Mouse (Mus musculus) limb, embryonic 12.5 days (tissue): ENCODE data around the gene Coa7. TPM values are rescaled to one million over a fixed set of nuclear protein-coding genes. Genes with fewer than 3 reads are reported as not detected.

ENCODE experiments used
- ATAC-seq: fragments of 200-750 bp; cut with Nextera tagmentation; 2 replicates; pipeline ENCODE4 v1.8.0; 2017; ENCODE audit warnings: low read depth, moderate TSS enrichment; ENCODE audit not compliant: insufficient number of reproducible peaks, insufficient read depth, low FRiP score, low TSS enrichment
- H3K27ac ChIP-seq: fragments of 300-500 bp; sonication (generic); 2 replicates; pipeline ENCODE4 v1.5.1; 2016; ENCODE audit warnings: mild to moderate bottlenecking, moderate library complexity
- H3K27me3 ChIP-seq: fragments of 300-500 bp; sonication (generic); 2 replicates; pipeline ENCODE4 v1.6.1; 2016; ENCODE audit warnings: mild to moderate bottlenecking, moderate library complexity
- H3K36me3 ChIP-seq: fragments of 300-500 bp; sonication (generic); 2 replicates; pipeline ENCODE4 v1.6.1; 2016; ENCODE audit warnings: mild to moderate bottlenecking, moderate library complexity
- H3K4me1 ChIP-seq: fragments of 300-500 bp; sonication (generic); replicated peaks from 2 replicates; pipeline ENCODE4 v1.6.1; 2016
- H3K4me2 ChIP-seq: fragments of 300-500 bp; sonication (generic); 2 replicates; pipeline ENCODE4 v1.6.1; 2016; ENCODE audit warnings: mild to moderate bottlenecking, moderate library complexity
- H3K4me3 ChIP-seq: fragments of 300-500 bp; sonication (generic); replicated peaks from 2 replicates; pipeline ENCODE4 v1.5.1; 2016; ENCODE audit warnings: mild to moderate bottlenecking
- H3K9ac ChIP-seq: fragments of 300-500 bp; sonication (generic); replicated peaks from 2 replicates; pipeline ENCODE4 v1.6.1; 2016; ENCODE audit warnings: mild to moderate bottlenecking, moderate library complexity
- H3K9me3 ChIP-seq: fragments of 300-500 bp; sonication (generic); 2 replicates; pipeline ENCODE4 v1.6.1; 2016; ENCODE audit warnings: mild to moderate bottlenecking, moderate library complexity
- WGBS: fragments of 180-500 bp; shearing (Covaris S2); methylation state at CpG from one replicate; pipeline ENCODE4 v1.1.7; 2016; 5-methylcytosine and 5-hydroxymethylcytosine counted together
- polyA plus RNA-seq: library from polyadenylated mRNA; unstranded; fragments of >200 nt; fragmentation: Nextera tagmentation; extraction: Ambion mirVana; gene quantifications from 2 replicates; pipeline ENCODE4 v1.2.1, GENCODE M21; 2016

Coa7 gene
- polyA plus RNA-seq, 1 experiment from 2014 or later: 50.4 TPM

- Histone ChIP-seq H3K9me3 (no peaks in the 10 kb centered on the region), H3K4me3 (no peak overlapping the region), H3K4me1 (0 out of 2 replicates have a peak, but pooled peaks cover 4% of the 10 kb centered on the region), H3K27ac (no peak overlapping the region), H3K36me3 (no peaks in the 10 kb centered on the region), H3K4me2 (no peak overlapping the region), H3K27me3 (no peaks in the 10 kb centered on the region), H3K9ac (no peak overlapping the region)
- no peak for ATAC-seq
- 78% methylated on average over 7 of the region's 7 CpGs for WGBS
Measured at GRCm38 (mm10) chr4:108320627-108321380, 7.1 kb upstream of the Coa7 start.

- Histone ChIP-seq H3K9me3 (no peaks in the 10 kb centered on the region), H3K4me2 (no peak overlapping the region), H3K36me3 (no peaks in the 10 kb centered on the region), H3K4me3 (no peak overlapping the region), H3K9ac (no peak overlapping the region), H3K27ac (no peak overlapping the region), H3K4me1 (peaks cover 10% of the 10 kb centered on the region; the same call in 1 of the 2 replicates), H3K27me3 (no peaks in the 10 kb centered on the region)
- ATAC-seq: no peak
- 70% methylated on average over 5 of the region's 5 CpGs for WGBS
Measured at GRCm38 (mm10) chr4:108323588-108323987, 4.4 kb upstream of the Coa7 start.

- no peak for ATAC-seq
- H3K9me3 ChIP-seq: no peaks in the 10 kb centered on the region
- peak overlapping the region; percentile 92 for H3K27ac ChIP-seq
- WGBS: 33% methylated on average over 6 of the region's 6 CpGs
- H3K4me3 ChIP-seq: peak overlapping the region; percentile 59
- H3K27me3 ChIP-seq: no peaks in the 10 kb centered on the region
- H3K9ac ChIP-seq: peak overlapping the region; percentile 54; the same call in 1 of the 2 replicates
- peaks cover 14% of the 10 kb centered on the region for H3K36me3 ChIP-seq
- peak overlapping the region; percentile 58 for H3K4me2 ChIP-seq
- peaks cover 11% of the 10 kb centered on the region; the same call in 1 of the 2 replicates for H3K4me1 ChIP-seq
Measured at GRCm38 (mm10) chr4:108327071-108327579, 815 bp upstream of the Coa7 start.

- no peak for ATAC-seq
- 94% methylated on average over 6 of the region's 6 CpGs for whole genome bisulfite sequencing
- Histone ChIP-seq H3K9ac (no peak overlapping the region), H3K4me2 (no peak overlapping the region), H3K4me3 (no peak overlapping the region), H3K27ac (no peak overlapping the region), H3K4me1 (peaks cover 11% of the 10 kb centered on the region; the same call in 1 of the 2 replicates), H3K36me3 (peaks cover 39% of the 10 kb centered on the region), H3K9me3 (no peaks in the 10 kb centered on the region), H3K27me3 (no peaks in the 10 kb centered on the region)
Measured at GRCm38 (mm10) chr4:108329840-108330239, 1.9 kb downstream of the Coa7 start.

- H3K4me2 ChIP-seq: no peak overlapping the region
Measured at GRCm38 (mm10) chr4:108332041-108332440, 4.1 kb downstream of the Coa7 start.

GRCm38 (mm10) chr4:108335413-108335812 is 7.5 kb downstream of the Coa7 start:
- H3K9me3 ChIP-seq: no peaks in the 10 kb centered on the region
- no peak overlapping the region for H3K4me3 ChIP-seq
- peaks cover 78% of the 10 kb centered on the region for H3K36me3 ChIP-seq
- WGBS: 95% methylated on average over 6 of the region's 6 CpGs
- 0 out of 2 replicates have a peak, but pooled peaks cover 5% of the 10 kb centered on the region for H3K4me1 ChIP-seq
- no peak overlapping the region for H3K9ac ChIP-seq
- no peak overlapping the region for H3K27ac ChIP-seq
- H3K4me2 ChIP-seq: no peak overlapping the region
- no peaks in the 10 kb centered on the region for H3K27me3 ChIP-seq
- ATAC-seq: no peak

More at GRCm38 (mm10) chr4:108332041-108332440, 4.1 kb downstream of the Coa7 start:
- Histone ChIP-seq H3K27ac (no peak overlapping the region), H3K4me1 (peaks cover 11% of the 10 kb centered on the region; the same call in 1 of the 2 replicates), H3K9me3 (no peaks in the 10 kb centered on the region), H3K9ac (no peak overlapping the region), H3K36me3 (peaks cover 61% of the 10 kb centered on the region), H3K4me3 (no peak overlapping the region), H3K27me3 (no peaks in the 10 kb centered on the region)
- no peak for ATAC-seq
- 85% methylated on average over 9 of the region's 9 CpGs for WGBS

- Histone ChIP-seq H3K9me3 (no peaks in the 10 kb centered on the region), H3K9ac (no peak overlapping the region), H3K36me3 (peaks cover 80% of the 10 kb centered on the region), H3K4me1 (0 out of 2 replicates have a peak, but pooled peaks cover 5% of the 10 kb centered on the region), H3K27me3 (no peaks in the 10 kb centered on the region), H3K4me2 (no peak overlapping the region), H3K27ac (no peak overlapping the region), H3K4me3 (no peak overlapping the region)
- no peak for ATAC-seq
- 74% methylated on average over 2 of the region's 2 CpGs for WGBS
Measured at GRCm38 (mm10) chr4:108336765-108337164, 8.8 kb downstream of the Coa7 start.

- no peak overlapping the region for H3K4me3 ChIP-seq
- no peak for ATAC-seq
- H3K9me3 ChIP-seq: no peaks in the 10 kb centered on the region
- peaks cover 71% of the 10 kb centered on the region for H3K36me3 ChIP-seq
- no peak overlapping the region for H3K27ac ChIP-seq
- H3K4me1 ChIP-seq: 0 out of 2 replicates have a peak, but pooled peaks cover 5% of the 10 kb centered on the region
- no peak overlapping the region for H3K9ac ChIP-seq
- H3K4me2 ChIP-seq: no peak overlapping the region
- WGBS: 66% methylated on average over 3 of the region's 3 CpGs
- H3K27me3 ChIP-seq: no peaks in the 10 kb centered on the region
Measured at GRCm38 (mm10) chr4:108337817-108338216, 9.9 kb downstream of the Coa7 start.

GRCm38 (mm10) chr4:108338321-108338733 is 10.4 kb downstream of the Coa7 start:
- no peak overlapping the region for H3K27ac ChIP-seq
- no peak overlapping the region for H3K9ac ChIP-seq
- no peaks in the 10 kb centered on the region for H3K9me3 ChIP-seq
- WGBS: 78% methylated on average over 9 of the region's 9 CpGs
- no peak for ATAC-seq
- no peak overlapping the region for H3K4me2 ChIP-seq
- H3K36me3 ChIP-seq: peaks cover 66% of the 10 kb centered on the region
- H3K4me3 ChIP-seq: no peak overlapping the region
- H3K27me3 ChIP-seq: no peaks in the 10 kb centered on the region
- H3K4me1 ChIP-seq: 0 out of 2 replicates have a peak, but pooled peaks cover 5% of the 10 kb centered on the region

- Histone ChIP-seq H3K27ac (no peak overlapping the region; the same call in 1 of the 2 replicates), H3K9ac (no peak overlapping the region), H3K4me1 (peaks cover 7% of the 10 kb centered on the region), H3K9me3 (no peaks in the 10 kb centered on the region), H3K27me3 (no peaks in the 10 kb centered on the region), H3K4me3 (no peak overlapping the region), H3K36me3 (peaks cover 64% of the 10 kb centered on the region), H3K4me2 (no peak overlapping the region)
- ATAC-seq: no peak
- 80% methylated on average over 10 of the region's 10 CpGs for WGBS
Measured at GRCm38 (mm10) chr4:108338811-108339210, 10.9 kb downstream of the Coa7 start.

- Histone ChIP-seq H3K9me3 (no peaks in the 10 kb centered on the region), H3K4me3 (no peak overlapping the region), H3K4me2 (no peak overlapping the region), H3K4me1 (peaks cover 12% of the 10 kb centered on the region), H3K36me3 (peaks cover 59% of the 10 kb centered on the region), H3K9ac (no peak overlapping the region), H3K27me3 (no peaks in the 10 kb centered on the region), H3K27ac (no peak overlapping the region; the same call in 1 of the 2 replicates)
- ATAC-seq: peak; percentile 49
- 20% methylated on average over 4 of the region's 4 CpGs for WGBS
Measured at GRCm38 (mm10) chr4:108339277-108339690, 11.3 kb downstream of the Coa7 start.
